Mouse (Mus musculus): Measurements from ENCODE around the gene Apoa4. TPM values are rescaled to one million over a fixed set of nuclear protein-coding genes. Genes with fewer than 3 reads are reported as not detected.

The Apoa4 gene
- total RNA-seq, 2 experiments from 2014 or later = 0.17 TPM; not detected in 1

DNA sequence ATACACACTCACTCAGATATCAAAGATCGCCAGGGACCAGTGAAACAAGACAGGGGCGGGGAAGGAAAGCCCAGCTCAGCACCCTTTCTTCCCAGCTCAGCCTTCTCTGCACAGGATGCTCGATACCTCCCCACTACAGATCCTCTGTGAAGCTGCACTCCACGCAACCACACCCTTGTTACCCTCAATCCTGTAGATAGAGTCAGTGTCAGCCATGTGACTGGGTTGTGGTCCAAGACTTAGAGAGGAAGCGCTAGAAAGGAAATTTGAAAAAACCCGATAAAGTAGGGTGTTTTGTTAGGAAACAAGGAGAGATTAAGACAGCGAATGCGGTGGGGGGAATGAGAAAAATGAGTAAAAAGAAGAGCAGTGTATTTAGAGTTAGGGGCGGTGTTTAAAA is 31.6 kb downstream of the Apoa4 start:
- DNase-seq (ENCODE audit: low spot score in 2 of 2) = no peak

DNA sequence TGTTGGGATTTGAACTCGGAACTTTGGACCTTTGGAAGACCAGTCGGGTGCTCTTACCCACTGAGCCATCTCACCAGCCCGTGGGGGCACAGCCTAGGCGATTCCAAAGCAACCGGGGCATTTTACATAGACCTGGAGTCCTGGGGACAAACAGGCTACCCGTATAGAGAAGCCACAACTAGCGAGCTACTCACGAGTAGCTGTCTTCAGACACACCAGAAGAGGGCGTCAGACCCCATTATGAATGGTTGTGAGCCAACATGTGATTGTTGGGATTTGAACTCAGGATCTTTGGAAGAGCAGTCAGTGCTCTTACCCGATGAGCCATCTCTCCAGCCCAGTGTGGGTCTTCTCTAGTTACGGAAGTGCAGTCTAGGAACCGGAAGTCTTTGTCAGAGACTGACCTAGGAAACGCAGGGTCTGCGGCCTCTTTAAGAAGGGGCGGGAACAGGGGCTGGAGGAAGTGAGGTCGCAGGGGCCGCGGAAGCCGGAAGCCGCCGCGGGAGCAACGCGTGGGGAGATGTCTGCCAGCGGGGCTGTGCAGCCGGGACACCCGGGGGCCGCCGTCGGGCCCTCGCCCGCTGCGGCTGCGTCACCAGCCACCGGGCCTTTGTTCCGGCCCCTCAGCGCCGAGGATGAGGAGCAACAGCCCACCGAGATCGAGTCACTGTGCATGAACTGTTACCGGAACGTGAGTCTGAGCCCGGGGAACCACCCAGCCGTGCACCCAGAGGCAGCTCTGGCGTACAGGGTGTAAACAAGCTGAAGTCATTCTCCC is 32.4 kb downstream of the Apoa4 start, which contains the start of gene Zpr1:
Gene Zpr1, plus strand, starts transcription at position 388 of the 778 bp plus-strand sequence.
- DNase-seq (ENCODE audit: low spot score in 2 of 2) = peak; percentile 81 to 85

DNA sequence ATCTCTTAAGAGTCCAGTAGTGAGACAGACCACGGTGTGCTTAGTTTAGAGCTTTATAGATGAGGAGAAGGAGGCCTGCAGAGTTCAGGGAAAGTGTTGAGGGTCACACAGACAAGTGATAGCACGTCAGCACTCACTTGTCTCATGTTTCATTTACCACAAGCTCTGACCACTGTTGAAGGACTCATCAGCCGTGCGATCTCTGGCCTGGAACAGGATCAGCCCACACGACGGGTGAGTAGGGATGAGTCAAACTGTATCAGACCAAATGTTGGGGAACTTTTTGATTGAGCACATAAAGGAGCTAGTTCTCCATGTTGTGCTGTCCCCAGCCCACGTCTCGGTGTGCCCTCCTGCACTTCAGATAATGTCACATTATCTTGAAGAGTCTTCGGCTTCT is 34.0 kb downstream of the Apoa4 start:
- no peak for DNase-seq (ENCODE audit: low spot score in 2 of 2)

DNA sequence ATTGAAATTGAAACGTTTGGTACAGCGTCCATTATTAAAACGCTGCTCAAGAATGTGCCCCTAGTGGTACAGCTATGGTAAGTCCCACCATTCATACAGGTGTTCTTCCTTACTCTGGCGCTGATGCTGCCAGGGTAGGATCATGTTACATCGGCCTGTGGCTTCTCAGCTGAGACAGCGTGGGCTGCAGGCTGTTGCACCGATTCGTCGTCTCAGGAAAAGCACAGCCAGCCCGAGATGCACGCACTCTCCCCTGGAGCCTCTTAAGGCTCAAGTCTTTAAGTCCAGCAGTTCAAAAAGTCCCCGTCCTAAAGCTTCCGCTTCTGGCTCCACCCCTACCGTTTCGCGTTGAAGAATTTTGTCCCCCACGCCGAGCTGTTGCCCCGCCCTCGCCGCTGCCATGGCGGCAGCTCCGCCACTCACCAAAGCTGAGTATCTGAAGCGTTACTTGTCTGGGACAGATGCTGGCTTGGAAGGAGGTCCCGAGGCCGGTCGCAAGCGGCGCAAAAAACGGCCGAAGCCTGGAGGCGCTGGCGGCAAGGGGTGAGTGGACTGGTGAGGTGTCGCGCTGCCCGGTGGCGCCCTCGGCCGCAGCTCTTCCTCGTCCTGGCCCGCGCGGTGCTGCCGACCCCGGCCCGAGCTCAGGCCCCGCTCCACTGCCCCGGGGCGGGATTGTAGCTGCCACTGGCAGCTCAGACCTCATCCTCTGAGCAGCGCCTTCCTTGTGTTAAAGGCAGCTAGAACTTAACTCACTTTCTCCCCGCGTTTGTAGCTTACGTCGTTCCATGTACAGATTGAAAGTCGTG is 42.3 kb downstream of the Apoa4 start, which contains the start of gene Bud13:
Gene Bud13, plus strand, starts transcription at position 378 of the 806 bp plus-strand sequence.
- DNase-seq (ENCODE audit: low spot score in 2 of 2) = peak; percentile 98 to 99

Other genes with a start within 250 kb of the Apoa4 start
- 100 to 1,000 TPM; 149 to 164 TPM for gene Pafah1b2, start 228.0 kb upstream of the Apoa4 start, total RNA-seq (2021)
- gene Sik3, start 227.9 kb upstream of the Apoa4 start, total RNA-seq (2021) = 10 to 100 TPM; 63.2 to 88.3 TPM
- 1 to 10 TPM in 1 of 2 experiments, not detected in 1; 2.6 TPM for gene Apoa1, start 12.1 kb upstream of the Apoa4 start, total RNA-seq (2021)
- gene Apoc3, start 5.1 kb upstream of the Apoa4 start, total RNA-seq (2021) = 1 to 10 TPM; 7.9 to 8.0 TPM
- under 1 TPM in 1 of 2 experiments, not detected in 1; 0.36 TPM for gene Apoa5, start 27.9 kb downstream of the Apoa4 start, total RNA-seq (2021)
- 10 to 100 TPM; 40.2 to 61.8 TPM for gene Zpr1, start 32.4 kb downstream of the Apoa4 start, total RNA-seq (2021)
- gene Bud13, start 42.3 kb downstream of the Apoa4 start, total RNA-seq (2021) = 10 to 100 TPM in 1 of 2 experiments, 1 to 10 TPM in 1; 9.6 to 11.1 TPM
- gene 4931429L15Rik, start 79.3 kb downstream of the Apoa4 start, total RNA-seq (2021) = not detected

Measured in adrenal gland, adult 18-20 months (tissue).